Mouse (Mus musculus): ENCODE measurements at regions not wholly inside any gene's neighbourhood (a gene's known extent, or its start where the extent isn't known, plus 50 kb on each side); places are given as distances from the start of the nearest gene placed in this dataset.

DNA sequence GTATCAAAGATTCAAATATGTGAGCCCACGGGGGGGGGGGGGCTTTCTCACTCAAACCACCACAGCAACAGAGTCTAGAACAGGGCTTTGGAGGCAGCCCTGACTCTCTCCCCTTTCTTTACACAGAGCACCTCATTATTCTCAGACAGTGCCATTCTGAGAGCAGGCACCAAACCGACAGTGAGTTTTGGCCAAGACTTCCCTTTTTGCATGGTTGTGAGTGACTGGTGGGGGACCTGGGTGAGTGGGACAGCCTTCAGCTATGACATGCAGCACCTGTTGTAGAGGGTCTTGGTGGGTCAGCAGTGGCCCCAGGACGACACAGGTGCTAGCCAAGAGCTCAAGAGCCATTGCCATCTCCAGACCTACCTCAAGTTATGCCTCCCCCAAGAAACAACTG is 168.8 kb downstream of the Bcl2l11 start:
- TF ChIP-seq CTCF (IDR thresholded peaks at IDR 0.05; ENCODE audit: borderline replicate concordance, control insufficient read depth, extremely low read depth, insufficient read depth, low read length, poor library complexity), result no peak
- TF ChIP-seq POLR2A (IDR thresholded peaks at IDR 0.05; ENCODE audit: control insufficient read depth, extremely low read depth, insufficient read depth, low read length, poor library complexity), result no peak
